Mouse (Mus musculus) heart, adult 2 months (tissue): ENCODE data around the gene Slc13a5.

Experiments used
- CTCF ChIP-seq: fragments of 200-600 bp; IDR thresholded peaks from 2 replicates; pipeline ENCODE4 v1.8.1; 2022; ENCODE audit warnings: antibody characterized with exemption, mild to moderate bottlenecking, moderate library complexity
- POLR2A ChIP-seq: fragments of 200-500 bp; IDR thresholded peaks from 2 replicates; pipeline ENCODE4 v1.6.1; 2011; ENCODE audit warnings: mild to moderate bottlenecking, low read depth, low read length, control low read depth; ENCODE audit not compliant: insufficient read depth

DNA sequence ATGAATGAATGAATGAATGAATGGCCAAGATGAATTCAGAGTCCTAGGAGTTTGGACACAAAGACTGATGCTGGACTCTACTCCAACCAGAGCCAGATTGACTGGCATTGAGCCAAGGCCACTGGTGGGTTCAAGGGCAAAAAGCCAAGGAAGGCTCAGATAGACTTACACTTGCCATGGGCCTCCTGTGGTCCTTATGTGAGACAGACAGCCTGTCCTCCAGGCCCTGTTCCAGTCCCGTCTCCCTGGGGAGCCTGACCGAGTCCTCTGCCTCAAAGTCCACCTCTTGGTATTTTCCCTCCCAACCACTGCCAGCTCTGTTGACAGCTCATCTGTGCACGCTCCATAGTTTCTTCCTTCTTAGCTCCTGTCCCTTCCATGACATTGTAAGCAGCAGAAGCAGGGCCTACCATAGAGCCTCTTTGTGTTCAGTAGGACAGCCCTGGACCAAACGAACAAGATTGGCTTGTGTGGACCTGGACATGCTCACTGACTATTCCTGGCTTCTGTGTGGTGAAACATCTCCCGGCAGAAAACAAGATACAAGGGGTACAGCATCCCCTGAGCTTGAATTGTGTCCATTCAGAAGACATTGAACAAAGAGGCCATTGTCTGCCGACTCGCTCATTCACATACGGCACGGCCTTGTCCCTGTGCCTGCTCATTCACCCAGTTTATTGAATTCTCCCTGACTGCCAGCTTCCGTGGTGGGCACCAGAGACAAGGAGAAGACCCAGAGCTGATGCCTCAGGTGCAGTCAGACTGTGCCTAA lies 40.8 kb downstream of the Slc13a5 start:
- TF ChIP-seq POLR2A (no peak), CTCF (no peak)
